23 mouse cellular contexts compared by ENCODE assay signal in the genomic region with DNA sequence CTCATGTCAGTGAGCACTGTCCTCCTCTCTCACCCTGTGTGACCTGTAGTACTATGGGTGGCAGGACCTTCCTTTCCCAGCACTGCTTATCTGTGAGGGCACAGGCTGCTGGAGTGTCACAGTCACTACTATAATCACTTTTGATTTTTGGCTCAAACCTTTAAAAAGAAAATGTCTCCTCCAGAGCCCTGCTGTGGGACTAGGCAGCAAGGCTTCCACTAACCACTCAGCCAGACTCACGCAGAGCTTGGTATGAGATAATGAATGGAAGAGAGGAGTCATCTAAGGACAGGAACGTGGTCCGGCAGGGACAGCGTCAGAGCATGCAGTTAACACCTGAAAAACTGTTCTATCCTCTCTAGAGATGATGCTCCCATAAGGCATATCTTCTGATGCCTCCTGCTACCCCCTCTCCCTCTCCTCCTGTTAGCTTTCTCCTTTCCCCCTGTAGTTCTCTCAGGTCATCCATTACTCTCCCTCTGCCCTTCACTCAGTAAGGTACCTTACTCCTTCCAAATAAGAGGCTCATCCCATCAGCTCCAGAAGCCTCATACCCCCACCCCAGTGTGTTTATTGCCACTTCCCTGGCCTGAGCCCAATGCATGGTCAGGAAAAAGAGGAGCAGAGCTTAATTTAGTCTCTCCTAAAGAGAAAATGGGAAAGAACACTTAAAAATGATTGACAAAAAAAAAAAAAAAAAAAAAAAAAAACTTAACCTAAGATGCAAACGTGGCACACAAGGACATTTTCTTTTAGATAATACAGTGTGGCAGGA. TPM values are rescaled to one million over a fixed set of nuclear protein-coding genes. Genes with fewer than 3 reads are reported as not detected.
DNase-seq lines count a peak whose midpoint lies in the region.
"Had no signal": no experiment of that assay in that cellular context is flagged by ENCODE, and none has a peak within 500 bp of the region (broad histone marks: within the 10 kb centered on the region; RNA-seq: fewer than 3 reads in every experiment).

No protein-coding gene starts in this region.

- H3K27me3 ChIP-seq in forebrain, embryonic 10.5 days (ENCODE audit: poor library complexity, severe bottlenecking): no peaks in the 10 kb centered on the region
- H3K27me3 ChIP-seq: CH12.LX; embryonic facial prominence, embryonic 12.5 days; forebrain, embryonic 12.5 days had no signal

- no peaks in the 10 kb centered on the region for H3K36me3 ChIP-seq in forebrain, embryonic 10.5 days (replicated peaks)
- H3K36me3 ChIP-seq: embryonic facial prominence, embryonic 10.5 days; embryonic facial prominence, embryonic 12.5 days; forebrain, embryonic 12.5 days; G1E had no signal

- H3K4me1 ChIP-seq in forebrain, embryonic 10.5 days: no peaks in the 10 kb centered on the region
- H3K4me1 ChIP-seq: embryonic facial prominence, embryonic 10.5 days; embryonic facial prominence, embryonic 12.5 days; forebrain, embryonic 12.5 days had no signal

- peak; percentile 68 to 82 for DNase-seq in cerebellum, postnatal 10 days
- DNase-seq in cerebellum, adult 8-10 months: no peak
- peak; percentile 19 to 29 for DNase-seq in cerebellum, postnatal 25 days
- DNase-seq in cerebellum, adult 11 months: no peak
- peak; percentile 32 for DNase-seq in Muller cell, postnatal 12 days (ENCODE audit: inconsistent ontology term)
- no peak for DNase-seq in forebrain, embryonic 10.5 days (ENCODE audit: extremely low spot score, low spot score)
- DNase-seq: adrenal gland, adult 2 months; adrenal gland, postnatal 10 days; adrenal gland, postnatal 25 days; B cell, adult 2 months; cerebellum, adult 9-11 months had no signal

- H3K9me3 ChIP-seq in forebrain, embryonic 10.5 days: no peaks in the 10 kb centered on the region
- H3K9me3 ChIP-seq: embryonic facial prominence, embryonic 10.5 days; embryonic facial prominence, embryonic 12.5 days; forebrain, embryonic 12.5 days; G1E had no signal

- no peak overlapping the region for H3K4me3 ChIP-seq in forebrain, embryonic 10.5 days
- H3K4me3 ChIP-seq: embryonic facial prominence, embryonic 10.5 days; embryonic facial prominence, embryonic 12.5 days; forebrain, embryonic 12.5 days had no signal

- H3K27ac ChIP-seq in forebrain, embryonic 10.5 days: no peak overlapping the region
- H3K27ac ChIP-seq: embryonic facial prominence, embryonic 10.5 days; embryonic facial prominence, embryonic 12.5 days; forebrain, embryonic 12.5 days had no signal

- WGBS in forebrain, embryonic 10.5 days: 85% methylated on average over 5 of the region's 5 CpGs

RNA-seq across cellular contexts. Expression of gene Rbmxl2, which starts 41.2 kb away (rescaled TPM):
- not detected in 2 replicates for polyA plus RNA-seq in forebrain, embryonic 10.5 days (2016; fragmentation: Nextera tagmentation; extraction: Ambion mirVana)
- polyA plus RNA-seq: adrenal gland, adult 2 months; CD4-positive, CD25-positive, alpha-beta regulatory T cell, adult 4 months; cerebellum, adult 2 months; cortical plate, adult 2 months; embryonic facial prominence, embryonic 10.5 days; embryonic facial prominence, embryonic 12.5 days; embryonic facial prominence, embryonic 14.5 days; forebrain, embryonic 12.5 days; forebrain, embryonic 14.5 days; forebrain, embryonic 16.5 days; frontal cortex, adult 2 months; G1E had no signal

Comparison
In these comparisons a context has a peak if more than half of its experiments do, and no peak if none do; other contexts are left out.
1. DNase-seq: peak in cerebellum, postnatal 10 days (2 of 2), cerebellum, postnatal 25 days (2 of 2) and Muller cell, postnatal 12 days (single experiment); none in cerebellum, adult 8-10 months (single experiment), cerebellum, adult 11 months (single experiment) and forebrain, embryonic 10.5 days (single experiment).